Mouse (Mus musculus): ENCODE measurements around the gene Dennd2d.

GRCm38 (mm10) chr3:106496996-106497395 is 14.8 kb downstream of the Dennd2d start:
- no peak for TF ChIP-seq CTCF (IDR thresholded peaks at IDR 0.05; ENCODE audit: low read depth, low read length)
- TF ChIP-seq POLR2A (IDR thresholded peaks at IDR 0.05; ENCODE audit: borderline replicate concordance, low read depth, low read length), result no peak

All from bone marrow macrophage, adult 2 months (primary cell).